In the genomic region with DNA sequence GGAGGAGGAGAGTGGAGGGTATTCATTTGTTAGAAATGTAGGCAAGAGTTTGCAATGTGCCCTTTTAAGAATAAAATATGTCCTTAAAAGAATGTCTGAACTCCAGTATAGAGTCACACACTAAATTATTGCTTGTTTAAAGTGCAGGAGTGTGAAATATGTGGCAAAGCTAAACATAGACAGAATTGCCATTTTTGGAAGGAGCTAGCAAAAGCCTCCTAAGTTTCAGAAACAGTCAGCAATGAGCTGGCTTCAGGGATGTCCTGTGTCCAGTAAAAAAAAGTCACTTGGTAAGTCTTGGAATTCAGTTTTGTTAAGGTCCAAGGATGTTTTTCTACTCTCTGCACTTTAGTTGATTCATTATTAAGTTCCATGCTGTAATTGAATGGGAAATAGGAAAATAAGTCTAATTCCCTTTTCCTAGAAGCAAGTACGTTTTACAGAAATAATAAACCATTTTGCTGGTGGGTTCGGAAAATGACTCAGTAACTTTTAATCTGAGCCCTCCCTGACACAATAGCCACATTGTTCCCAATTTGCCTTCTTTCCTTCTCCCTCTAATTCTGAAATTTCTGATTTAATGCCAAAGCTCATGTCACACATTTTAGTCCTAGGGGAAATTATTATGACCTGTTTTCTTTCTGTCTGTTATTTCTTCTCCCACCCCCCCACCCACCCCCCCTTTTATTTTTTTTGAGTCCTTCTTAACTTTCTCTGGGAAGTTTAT, we compare ENCODE assay signal across 21 mouse cellular contexts.
DNase-seq lines count a peak whose midpoint lies in the region; ATAC-seq and TF ChIP-seq lines count a peak whose summit lies in the region.
"Had no signal": no experiment of that assay in that cellular context is flagged by ENCODE, and none has a peak within 500 bp of the region (broad histone marks: within the 10 kb centered on the region; RNA-seq: fewer than 3 reads in every experiment).

No protein-coding gene starts in this region.

- no peaks in the 10 kb centered on the region for H3K4me1 ChIP-seq in heart, postnatal 0 days (ENCODE audit: control insufficient read depth, insufficient read depth)
- H3K4me1 ChIP-seq in stomach, embryonic 14.5 days (ENCODE audit: control insufficient read depth, insufficient read depth, low read length): 0 out of 2 replicates have a peak, but pooled peaks cover 2% of the 10 kb centered on the region
- H3K4me1 ChIP-seq in stomach, postnatal 0 days (replicated peaks; ENCODE audit: control insufficient read depth, insufficient read depth): no peaks in the 10 kb centered on the region
- no peaks in the 10 kb centered on the region; the same call in 1 of the 2 replicates for H3K4me1 ChIP-seq in intestine, embryonic 15.5 days (replicated peaks)
- H3K4me1 ChIP-seq: heart, embryonic 10.5 days; hindbrain, embryonic 15.5 days; liver, embryonic 15.5 days; midbrain, embryonic 10.5 days had no signal

- no peaks in the 10 kb centered on the region for H3K36me3 ChIP-seq in heart, postnatal 0 days (replicated peaks; ENCODE audit: control insufficient read depth, insufficient read depth, low read length)
- no peaks in the 10 kb centered on the region for H3K36me3 ChIP-seq in stomach, embryonic 14.5 days (ENCODE audit: control insufficient read depth, insufficient read depth, low read length)
- no peaks in the 10 kb centered on the region for H3K36me3 ChIP-seq in stomach, postnatal 0 days (ENCODE audit: control insufficient read depth, insufficient read depth, low read length)
- H3K36me3 ChIP-seq in intestine, embryonic 15.5 days: no peaks in the 10 kb centered on the region
- H3K36me3 ChIP-seq: heart, embryonic 10.5 days; hindbrain, embryonic 15.5 days; liver, embryonic 15.5 days; midbrain, embryonic 10.5 days had no signal

- H3K27me3 ChIP-seq in heart, postnatal 0 days (ENCODE audit: control insufficient read depth, insufficient read depth, low read length): no peaks in the 10 kb centered on the region
- no peaks in the 10 kb centered on the region for H3K27me3 ChIP-seq in stomach, embryonic 14.5 days (ENCODE audit: control insufficient read depth, insufficient read depth, low read length)
- H3K27me3 ChIP-seq in stomach, postnatal 0 days (ENCODE audit: control insufficient read depth, insufficient read depth, low read length): no peaks in the 10 kb centered on the region
- H3K27me3 ChIP-seq in intestine, embryonic 15.5 days (replicated peaks): no peaks in the 10 kb centered on the region
- H3K27me3 ChIP-seq: hindbrain, embryonic 15.5 days; liver, embryonic 15.5 days had no signal

- H3K4me2 ChIP-seq in heart, postnatal 0 days (ENCODE audit: low read depth, low read length): no peak overlapping the region
- H3K4me2 ChIP-seq in stomach, embryonic 14.5 days (replicated peaks; ENCODE audit: low read depth, low read length): no peak overlapping the region
- H3K4me2 ChIP-seq in stomach, postnatal 0 days (replicated peaks; ENCODE audit: low read depth): no peak overlapping the region
- no peak overlapping the region for H3K4me2 ChIP-seq in intestine, embryonic 15.5 days (replicated peaks)
- H3K4me2 ChIP-seq: hindbrain, embryonic 15.5 days; liver, embryonic 15.5 days had no signal

- TF ChIP-seq EP300 in heart, postnatal 0 days (IDR thresholded peaks at IDR 0.05; ENCODE audit: low read depth): no peak
- no peak for TF ChIP-seq EP300 in stomach, postnatal 0 days (optimal IDR thresholded peaks at IDR 0.05)

- H3K27ac ChIP-seq in heart, postnatal 0 days (ENCODE audit: low read depth): peak overlapping the region; percentile 41; the same call in 1 of the 2 replicates
- H3K27ac ChIP-seq in stomach, embryonic 14.5 days (ENCODE audit: low read length): peak overlapping the region; percentile 36; the same call in 1 of the 2 replicates
- no peak overlapping the region for H3K27ac ChIP-seq in stomach, postnatal 0 days (replicated peaks)
- no peak overlapping the region for H3K27ac ChIP-seq in intestine, embryonic 15.5 days
- H3K27ac ChIP-seq: heart, embryonic 10.5 days; hindbrain, embryonic 15.5 days; left cerebral cortex, adult 2 months; liver, embryonic 15.5 days; midbrain, embryonic 10.5 days had no signal

- intact Hi-C loops in heart, postnatal 10 days (cut with DNase I): no loop called here

- no peaks in the 10 kb centered on the region for H3K9me3 ChIP-seq in heart, postnatal 0 days (replicated peaks; ENCODE audit: control insufficient read depth, low read length)
- no peaks in the 10 kb centered on the region for H3K9me3 ChIP-seq in stomach, embryonic 14.5 days (ENCODE audit: control insufficient read depth, low read depth, low read length)
- H3K9me3 ChIP-seq in stomach, postnatal 0 days (ENCODE audit: control insufficient read depth, low read length): no peaks in the 10 kb centered on the region
- H3K9me3 ChIP-seq in intestine, embryonic 15.5 days: no peaks in the 10 kb centered on the region
- H3K9me3 ChIP-seq: heart, embryonic 10.5 days; hindbrain, embryonic 15.5 days; liver, embryonic 15.5 days; midbrain, embryonic 10.5 days had no signal

- DNase-seq in heart, postnatal 0 days (ENCODE audit: low spot score): no peak
- DNase-seq in heart, postnatal 10 days: no peak
- no peak for DNase-seq in stomach, postnatal 0 days (ENCODE audit: low spot score)
- DNase-seq in thymus, postnatal 36 days: no peak
- no peak for DNase-seq in cerebellum, postnatal 10 days
- DNase-seq: adrenal gland, adult 2 months; cerebellum, adult 8-10 months; heart, postnatal 36 days; kidney, adult 2 months; kidney, postnatal 25 days; layer of hippocampus, adult 9-11 months; lung, postnatal 4 days had no signal

- WGBS in heart, postnatal 0 days: 56% methylated on average over 2 of the region's 2 CpGs
- WGBS in stomach, embryonic 14.5 days: 19% methylated on average over 2 of the region's 2 CpGs
- WGBS in stomach, postnatal 0 days: 26% methylated on average over 2 of the region's 2 CpGs
- WGBS in intestine, embryonic 15.5 days: 30% methylated on average over 2 of the region's 2 CpGs

- H3K4me3 ChIP-seq in heart, postnatal 0 days (ENCODE audit: low read depth, low read length): no peak overlapping the region
- no peak overlapping the region for H3K4me3 ChIP-seq in stomach, embryonic 14.5 days (ENCODE audit: low read depth, low read length)
- H3K4me3 ChIP-seq in stomach, postnatal 0 days (ENCODE audit: low read depth, low read length): no peak overlapping the region
- no peak overlapping the region for H3K4me3 ChIP-seq in intestine, embryonic 15.5 days (replicated peaks)
- H3K4me3 ChIP-seq: erythroblast, embryonic 14.5 days; heart, embryonic 10.5 days; hindbrain, embryonic 15.5 days; left cerebral cortex, adult 2 months; liver, embryonic 15.5 days; midbrain, embryonic 10.5 days had no signal

- no peak for ATAC-seq in heart, postnatal 0 days (ENCODE audit: insufficient read depth, low read depth)
- no peak for ATAC-seq in stomach, embryonic 14.5 days (ENCODE audit: insufficient number of reproducible peaks, insufficient read depth, low FRiP score, low read depth)
- no peak for ATAC-seq in stomach, postnatal 0 days (ENCODE audit: low FRiP score, low TSS enrichment)
- peak; percentile 43; the same call in 1 of the 2 replicates for ATAC-seq in intestine, embryonic 15.5 days
- ATAC-seq: forebrain, embryonic 14.5 days had no signal

- no peak overlapping the region for H3K9ac ChIP-seq in heart, postnatal 0 days (replicated peaks; ENCODE audit: low read depth, low read length)
- H3K9ac ChIP-seq in stomach, embryonic 14.5 days (replicated peaks; ENCODE audit: low read depth, low read length): no peak overlapping the region
- no peak overlapping the region for H3K9ac ChIP-seq in stomach, postnatal 0 days (ENCODE audit: low read length)
- no peak overlapping the region for H3K9ac ChIP-seq in intestine, embryonic 15.5 days
- H3K9ac ChIP-seq: hindbrain, embryonic 15.5 days; liver, embryonic 15.5 days had no signal

- no peak for TF ChIP-seq CTCF in heart, postnatal 0 days (IDR thresholded peaks at IDR 0.05; ENCODE audit: low read depth)
- TF ChIP-seq CTCF in stomach, postnatal 0 days (IDR thresholded peaks at IDR 0.05; ENCODE audit: low read depth): no peak

Comparison
In these comparisons a context has a peak if more than half of its experiments do, and no peak if none do; other contexts are left out.
1. H3K27ac ChIP-seq: peak in heart, postnatal 0 days (single experiment) and stomach, embryonic 14.5 days (single experiment); none in stomach, postnatal 0 days (single experiment) and intestine, embryonic 15.5 days (single experiment).